Mouse (Mus musculus) A20 (cell line): ENCODE results near the gene Dusp10.
A peak's percentile ranks its signal among the peaks of the same experiment; 100 is the strongest.

Source experiments
- DNase-seq: peaks from one replicate; pipeline ENCODE4 v3.0.0-alpha.2; 2011; ENCODE audit warnings: low read depth, low spot score

Dusp10 gene

DNA sequence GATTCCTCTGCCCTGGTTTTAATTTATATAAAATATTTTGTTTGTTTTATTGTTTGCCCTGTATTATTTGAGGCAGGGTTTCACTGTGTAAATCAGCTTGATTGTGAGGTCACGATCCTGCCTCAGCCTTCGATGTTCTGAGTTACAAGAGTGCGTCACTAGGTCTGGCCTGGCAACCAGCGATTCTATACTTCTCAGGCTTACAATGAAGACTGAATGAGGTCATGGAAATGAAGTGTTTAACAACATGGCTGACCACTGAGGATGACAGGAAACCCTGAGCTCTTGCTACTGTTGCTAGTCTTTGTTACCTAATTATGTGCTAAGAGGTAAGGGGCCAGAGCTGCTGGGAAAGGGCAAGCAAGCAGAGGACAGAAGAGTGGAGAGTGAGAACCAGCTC is at the start of gene Dusp10:
Dusp10 (plus strand) TSS at position 197 of the 400 bp plus-strand sequence.
- no peak for DNase-seq

DNA sequence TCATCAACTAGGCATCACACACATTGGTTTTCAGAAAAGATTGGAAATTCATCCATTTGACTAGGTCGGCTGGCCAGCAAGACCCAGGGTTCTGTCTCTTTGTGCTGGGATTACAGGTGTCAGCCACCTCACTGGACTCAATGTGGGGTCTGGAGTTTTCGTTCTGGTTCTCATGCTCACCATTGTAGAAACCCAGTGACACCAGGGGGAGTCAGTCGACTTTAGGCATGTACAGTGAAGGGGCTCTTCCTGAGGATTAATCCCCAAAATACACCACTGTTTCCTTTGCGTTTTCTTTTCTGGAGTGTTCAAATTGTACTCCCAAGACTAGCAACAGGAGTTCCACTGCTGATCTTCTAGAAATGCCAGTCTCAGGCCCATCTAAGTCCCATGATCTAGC is 47.8 kb upstream of the Dusp10 start:
- DNase-seq: no peak

DNA sequence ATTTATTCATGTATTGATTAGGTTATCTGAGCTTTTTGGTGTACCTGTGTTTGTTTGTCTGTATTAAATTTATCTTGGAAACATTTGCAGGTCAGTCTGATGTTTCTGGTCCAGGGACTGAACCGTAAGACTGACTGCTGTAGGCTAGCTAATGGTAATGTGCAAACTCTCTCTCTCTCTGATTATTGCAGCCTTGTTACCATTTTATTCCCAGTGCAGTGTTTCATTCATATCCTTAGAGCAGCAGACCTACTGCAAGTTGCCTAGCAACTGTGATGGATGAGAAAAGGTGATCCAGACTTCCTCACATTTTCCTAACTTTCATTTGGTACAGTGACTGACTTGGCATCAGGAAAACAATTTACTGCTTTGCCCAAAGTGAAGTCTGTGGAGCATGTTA is 43.8 kb upstream of the Dusp10 start:
- DNase-seq: no peak

DNA sequence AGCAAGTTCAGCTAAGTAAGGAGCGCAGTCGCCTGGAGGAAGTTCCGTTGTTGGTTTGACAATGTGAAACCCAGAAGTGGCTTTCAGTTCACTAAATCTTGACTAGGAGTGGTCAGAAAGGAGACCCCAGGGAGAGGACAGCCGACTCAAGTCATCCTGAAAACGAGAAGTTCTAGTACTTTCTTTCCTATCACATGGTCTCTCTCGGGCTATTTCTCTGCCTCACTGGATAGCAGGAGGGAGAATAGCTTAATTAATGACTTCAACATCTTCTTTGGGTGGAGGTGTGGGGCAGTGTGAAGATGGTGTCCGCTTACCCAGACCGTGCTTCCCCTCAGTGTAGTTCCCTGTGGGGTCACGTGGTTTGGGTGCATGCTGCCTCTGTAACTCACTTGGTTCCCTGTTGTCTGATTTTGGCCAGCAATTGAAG is 33.3 kb upstream of the Dusp10 start:
- peak; percentile 91 for DNase-seq

DNA sequence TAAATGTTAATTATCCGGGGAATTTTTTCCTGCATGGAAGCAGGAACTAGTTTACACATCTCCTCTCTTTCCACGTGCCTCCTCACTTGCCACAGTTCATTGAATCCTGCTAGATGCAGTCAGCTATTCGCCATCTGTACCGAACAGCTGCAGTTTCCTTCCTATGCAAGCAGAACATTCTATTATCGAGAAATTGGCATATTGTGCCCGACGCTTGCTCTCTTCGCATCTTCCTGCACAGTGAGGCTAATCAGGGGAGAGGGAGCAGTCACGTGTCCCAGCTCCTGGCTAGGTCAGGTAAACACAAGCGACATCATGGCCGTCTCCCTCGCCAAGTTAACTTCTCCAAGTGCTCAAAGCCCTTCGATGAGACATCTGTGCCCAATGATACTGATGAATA is 31.0 kb upstream of the Dusp10 start:
- peak; percentile 55 for DNase-seq

DNA sequence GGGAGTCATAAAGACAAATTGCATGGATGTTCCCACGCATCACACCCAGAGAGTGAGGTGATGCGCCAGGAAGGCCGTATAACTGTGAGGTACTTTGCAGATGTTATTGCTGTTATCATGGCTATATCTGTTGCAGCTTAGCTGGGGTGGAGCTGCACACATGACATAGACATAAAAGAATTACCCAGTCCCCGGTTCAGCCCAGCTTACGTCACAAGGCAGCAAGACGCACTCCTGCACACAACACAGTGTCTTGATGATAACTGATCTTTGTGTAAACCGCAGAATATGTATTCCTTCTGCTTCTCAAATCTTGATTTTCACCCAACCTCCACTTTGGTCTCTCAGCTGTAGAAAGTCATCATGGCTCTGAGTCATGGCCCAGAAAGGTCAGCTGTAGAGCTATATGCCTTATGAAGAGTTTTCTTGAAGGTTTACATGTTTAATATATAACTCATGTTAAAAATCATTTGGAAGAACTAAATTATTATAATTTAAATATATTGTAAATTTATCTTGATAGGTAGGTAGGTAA is 25.3 kb upstream of the Dusp10 start:
- no peak for DNase-seq

DNA sequence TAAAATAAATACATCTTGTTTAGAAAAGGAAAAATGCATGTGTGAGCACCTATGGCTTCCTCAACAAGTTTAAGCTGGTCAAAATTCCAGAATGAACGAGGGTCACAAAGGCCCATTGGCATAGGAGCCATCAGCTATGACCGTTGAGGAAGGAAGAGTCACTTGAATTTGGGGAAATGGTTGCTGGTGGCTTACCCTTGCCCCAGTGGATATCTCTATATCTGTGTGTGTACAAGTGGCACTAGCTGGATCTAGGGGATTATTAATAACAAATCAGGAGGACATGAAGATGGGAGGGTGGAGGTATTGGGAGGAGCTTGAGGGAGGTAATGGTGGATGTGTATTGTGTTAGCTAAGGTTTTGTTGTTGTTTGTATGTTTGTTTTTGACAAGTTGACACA is 21.2 kb upstream of the Dusp10 start:
- DNase-seq: no peak

DNA sequence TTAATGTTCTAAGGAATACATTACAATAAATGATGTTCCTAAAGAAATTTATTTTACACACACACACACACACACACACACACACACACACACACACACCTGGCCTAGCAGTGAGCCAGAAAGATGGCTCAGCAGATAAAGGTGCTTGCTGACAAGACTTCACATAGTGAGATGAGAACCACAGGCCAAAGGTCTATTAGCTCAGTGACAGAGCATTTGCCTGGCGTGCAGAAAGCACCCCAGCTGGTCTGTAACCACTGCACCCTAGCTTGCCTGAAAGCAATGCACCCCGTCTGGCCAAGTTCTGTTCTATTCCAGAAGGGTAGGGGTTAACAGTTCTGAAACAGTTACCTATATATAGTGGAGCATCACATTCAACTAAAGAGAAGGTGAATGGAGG is 15.9 kb upstream of the Dusp10 start:
- DNase-seq: no peak

DNA sequence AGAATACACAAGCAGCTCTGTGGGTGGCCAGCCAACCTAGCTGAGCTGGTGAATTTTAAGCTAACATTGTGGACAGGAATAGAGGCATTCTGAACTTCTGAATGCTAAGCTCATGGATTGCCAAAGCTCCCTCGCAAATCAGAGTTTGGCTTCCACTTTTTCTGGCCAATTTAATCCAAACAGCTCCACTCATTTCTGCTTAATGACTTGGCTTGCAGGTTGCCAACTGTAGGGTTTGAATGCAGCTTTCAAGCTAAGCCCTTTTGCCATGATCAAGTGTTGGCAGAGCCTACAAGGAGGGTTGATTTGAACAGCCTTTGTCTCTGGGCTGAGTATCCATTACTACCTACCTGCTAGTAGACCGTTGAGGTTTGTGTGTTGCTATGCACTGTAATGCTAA is 10.6 kb upstream of the Dusp10 start:
- no peak for DNase-seq

DNA sequence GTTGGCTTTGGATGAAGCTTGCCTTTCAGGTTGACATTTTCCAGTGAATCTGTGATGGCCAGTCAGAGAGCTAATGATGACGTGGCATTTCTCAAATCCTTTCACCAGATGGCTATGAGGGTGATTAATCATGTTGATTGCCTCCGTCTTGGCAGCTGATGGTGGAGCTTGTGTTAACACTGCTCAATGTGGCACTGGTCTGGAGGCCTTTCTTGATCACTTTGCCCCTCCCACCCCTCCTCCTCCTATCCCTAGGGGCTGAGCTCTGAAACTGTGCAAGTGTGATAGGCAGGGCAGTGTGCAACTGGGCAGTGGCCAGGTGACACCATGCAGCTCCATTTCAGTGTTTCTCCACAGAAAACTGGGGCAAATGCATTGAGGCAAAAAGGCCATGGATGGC is 8.8 kb upstream of the Dusp10 start:
- no peak for DNase-seq

DNA sequence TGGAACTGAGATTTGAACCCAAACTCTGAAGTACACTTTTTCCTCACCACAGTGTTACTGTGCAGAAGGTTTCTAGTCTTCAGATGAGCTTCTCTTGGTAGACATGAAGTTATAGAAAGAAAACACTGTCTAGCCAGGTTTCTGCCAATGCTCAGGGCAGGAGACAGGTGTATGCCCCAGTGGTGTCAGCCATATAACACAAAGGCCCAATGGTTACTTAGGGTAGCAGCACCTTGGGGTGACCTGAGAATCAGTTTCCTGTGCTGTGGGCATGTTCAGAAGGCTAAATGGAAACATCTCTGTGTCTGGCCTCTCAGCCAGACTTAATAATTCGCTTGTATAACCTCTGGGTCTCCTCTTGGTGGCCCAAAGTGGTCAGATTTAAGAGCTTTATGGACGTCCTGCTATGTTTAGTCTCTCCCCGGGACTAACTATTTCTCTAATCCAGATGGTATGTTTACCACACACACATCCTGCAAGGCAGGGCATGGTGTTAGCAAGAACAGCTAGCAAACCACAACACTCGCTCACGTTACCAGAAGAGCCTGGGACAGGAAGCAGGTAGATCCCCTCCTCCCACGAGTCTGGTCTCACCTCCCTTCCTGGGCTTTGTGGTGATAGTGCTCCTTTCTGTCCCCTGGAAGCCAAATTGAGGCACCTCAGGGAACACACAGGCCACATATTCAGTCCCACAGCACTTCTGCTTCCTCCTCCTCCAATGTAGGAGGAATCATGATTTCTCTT is 7.6 kb upstream of the Dusp10 start:
- DNase-seq: no peak

DNA sequence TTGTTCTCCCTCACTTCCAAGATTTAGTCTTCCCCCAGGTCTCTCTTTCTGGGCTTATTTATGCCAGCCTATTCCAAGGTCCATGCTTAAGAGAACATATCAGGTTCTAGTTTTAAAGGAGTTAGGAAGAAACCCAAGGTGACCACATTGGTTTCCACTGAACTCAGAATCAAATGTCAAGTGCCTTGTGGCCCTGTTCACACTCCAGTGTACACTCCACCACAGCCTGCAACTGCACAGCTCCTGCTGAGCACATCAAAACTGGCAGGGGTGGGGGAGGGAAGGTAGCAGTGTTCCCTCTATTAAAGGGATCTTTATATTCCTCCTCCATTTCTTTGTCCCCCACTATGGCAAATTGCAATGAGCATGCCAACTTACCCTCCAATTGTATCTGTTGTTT is 7.0 kb upstream of the Dusp10 start:
- no peak for DNase-seq

DNA sequence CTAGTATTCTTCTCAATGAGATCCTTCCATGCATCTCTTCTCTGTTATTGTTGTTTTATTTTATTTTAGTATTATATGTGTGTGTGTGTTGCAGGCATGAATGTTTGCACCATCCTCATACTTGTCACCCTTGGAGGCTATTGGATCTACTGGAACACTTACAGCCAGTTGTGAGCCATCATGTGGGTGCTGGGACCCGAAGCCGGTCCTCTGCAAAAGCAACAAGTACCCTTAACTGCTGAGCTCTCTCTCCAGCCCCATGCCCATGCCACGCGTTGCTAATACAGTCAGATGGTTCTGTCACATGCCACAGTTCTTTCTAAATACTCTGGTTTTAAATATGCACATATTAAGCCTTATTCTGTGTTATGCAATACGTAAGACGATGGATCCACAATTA is 1.8 kb upstream of the Dusp10 start:
- DNase-seq: no peak

DNA sequence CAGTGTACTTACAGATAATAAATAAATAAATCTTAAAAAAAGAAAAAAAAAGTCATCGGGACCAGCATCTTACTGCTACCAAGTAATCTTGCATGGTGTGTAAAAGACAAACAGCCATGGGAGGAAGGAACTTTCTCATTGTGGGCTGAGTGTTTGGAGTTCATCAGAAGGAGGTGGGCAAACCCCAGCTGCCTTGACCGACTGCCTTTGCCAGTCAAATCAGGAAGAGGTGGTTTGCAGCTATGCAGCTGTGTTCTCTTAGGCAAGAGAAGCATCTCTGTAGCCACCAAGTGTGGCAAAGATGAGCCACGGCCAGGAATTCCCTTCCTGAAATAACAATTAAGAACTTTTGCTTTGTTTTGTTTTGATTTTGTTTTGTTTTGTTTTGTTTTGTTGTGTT is 989 bp downstream of the Dusp10 start:
- peak; percentile 38 for DNase-seq

DNA sequence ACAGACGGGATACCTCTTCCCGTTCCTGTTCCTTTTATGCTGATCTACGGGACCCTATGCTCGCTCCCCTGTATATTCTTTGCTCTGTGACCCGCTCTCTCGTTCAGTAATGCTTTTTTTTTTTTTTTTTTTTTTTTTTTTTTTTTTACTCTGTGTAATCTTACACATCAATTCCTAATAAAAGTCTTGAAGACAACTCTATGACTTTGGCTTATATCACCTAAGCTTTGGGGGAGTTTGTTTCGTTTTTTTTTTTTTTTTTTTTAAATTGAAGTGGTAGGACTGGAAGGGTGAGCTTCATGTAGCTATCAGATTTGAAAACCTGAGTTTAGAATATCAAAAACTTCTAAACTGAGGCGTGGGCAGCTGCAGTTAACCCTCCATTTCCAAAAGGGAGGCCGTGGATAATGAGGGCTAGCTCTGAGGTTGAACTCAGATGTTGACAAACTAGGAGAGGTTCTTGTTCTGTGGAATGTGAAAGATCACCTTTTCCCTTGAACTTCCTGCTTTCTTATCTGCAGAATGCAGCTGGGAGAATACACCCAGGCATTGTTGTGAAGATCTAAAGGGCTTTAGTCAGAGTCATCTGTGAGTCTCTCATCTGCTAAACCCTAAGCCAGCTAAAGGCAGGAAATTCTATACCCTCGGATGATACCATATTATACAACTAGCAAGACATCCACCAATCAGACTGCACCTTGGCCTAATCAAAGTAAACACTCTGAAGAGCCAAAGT is 3.1 kb downstream of the Dusp10 start:
- DNase-seq: no peak

DNA sequence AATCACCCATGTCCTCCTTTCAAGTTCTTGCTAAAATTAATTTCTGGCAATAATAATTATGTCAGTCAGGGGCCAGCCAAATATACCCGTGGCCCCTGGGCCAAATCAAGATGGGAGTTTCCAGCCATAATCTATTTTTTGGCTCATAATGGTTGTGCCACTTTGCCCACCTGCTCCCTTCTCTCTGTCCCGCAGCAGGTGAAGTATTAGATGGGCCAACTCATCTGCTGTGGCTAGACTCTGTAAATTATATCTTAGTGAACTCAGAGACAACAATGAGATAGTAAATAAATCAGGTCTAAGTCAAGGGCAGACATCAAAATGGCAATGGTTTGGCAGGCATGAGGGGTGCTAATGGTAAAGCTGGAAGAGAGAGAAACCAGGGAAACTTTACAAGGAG is 4.5 kb downstream of the Dusp10 start:
- DNase-seq: peak; percentile 8

DNA sequence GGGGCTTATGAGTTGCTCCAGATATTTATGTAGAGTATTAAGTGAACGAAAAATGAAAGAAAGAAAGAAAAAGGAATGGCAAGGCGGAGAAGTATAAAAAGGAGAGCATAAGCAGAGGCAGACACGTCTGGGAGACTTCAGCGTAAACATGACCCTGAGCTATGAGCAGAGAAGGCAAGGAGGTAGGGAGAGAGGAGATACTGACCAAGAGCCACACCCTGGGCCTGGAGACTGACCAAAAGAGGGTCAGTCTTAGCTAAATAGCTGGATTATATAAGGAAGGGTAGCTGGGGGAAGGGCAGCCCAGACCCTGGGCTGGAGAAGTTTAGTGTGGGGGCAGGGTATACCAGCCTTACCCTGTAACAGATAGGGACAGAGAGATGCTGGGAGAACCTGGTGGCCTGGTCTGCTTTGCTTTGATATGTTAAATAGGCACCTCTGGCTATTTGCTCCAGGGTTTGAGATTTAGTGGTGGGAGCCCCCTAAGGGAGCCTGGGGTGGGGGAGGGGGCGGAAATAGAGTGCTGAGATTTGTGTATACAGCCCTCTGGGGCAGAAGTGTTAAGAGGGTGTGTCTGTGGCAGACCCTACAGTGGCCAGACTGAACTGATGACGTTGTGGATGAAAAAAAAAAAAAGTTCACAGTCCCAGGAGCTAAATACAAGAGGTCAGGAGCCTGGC is 6.1 kb downstream of the Dusp10 start:
- DNase-seq: no peak

DNA sequence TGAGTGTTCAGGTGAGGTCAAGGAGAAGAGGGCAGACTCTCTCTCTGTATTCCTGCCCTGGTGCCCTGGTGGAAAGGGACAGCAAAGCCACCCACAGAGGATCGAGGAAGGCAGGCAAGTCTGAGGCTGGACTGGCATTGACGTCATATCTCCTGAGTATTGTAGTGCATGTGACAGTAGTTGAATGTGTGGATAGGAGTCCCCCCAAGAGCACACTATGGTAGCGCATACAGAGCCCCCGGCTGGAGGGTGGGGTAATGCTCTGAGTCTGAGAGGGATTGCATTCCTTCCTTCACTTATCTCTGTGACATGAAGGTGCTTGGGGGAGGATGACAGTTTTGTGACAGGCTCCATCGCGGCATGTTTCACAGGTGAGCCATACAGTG is 6.6 kb downstream of the Dusp10 start:
- DNase-seq: no peak

DNA sequence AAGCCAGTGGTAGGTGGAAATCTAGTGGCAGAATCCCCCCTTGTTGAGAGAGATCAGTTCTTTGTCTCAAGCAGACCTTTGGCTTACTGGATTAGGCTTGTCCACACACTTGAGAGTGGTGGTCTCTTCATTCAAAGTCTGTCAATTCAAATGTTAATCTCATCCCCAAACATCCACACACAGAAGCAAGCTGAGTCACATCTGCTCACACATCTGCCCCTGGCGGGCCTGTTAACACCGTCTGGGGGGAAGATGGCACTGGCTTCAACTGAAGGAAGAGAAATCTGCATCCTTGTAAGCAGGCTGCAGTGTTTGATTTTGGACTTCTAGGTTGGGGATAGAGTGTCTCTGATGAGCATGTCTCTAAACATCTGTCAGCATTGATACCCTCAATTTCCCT is 10.9 kb downstream of the Dusp10 start:
- DNase-seq: no peak

DNA sequence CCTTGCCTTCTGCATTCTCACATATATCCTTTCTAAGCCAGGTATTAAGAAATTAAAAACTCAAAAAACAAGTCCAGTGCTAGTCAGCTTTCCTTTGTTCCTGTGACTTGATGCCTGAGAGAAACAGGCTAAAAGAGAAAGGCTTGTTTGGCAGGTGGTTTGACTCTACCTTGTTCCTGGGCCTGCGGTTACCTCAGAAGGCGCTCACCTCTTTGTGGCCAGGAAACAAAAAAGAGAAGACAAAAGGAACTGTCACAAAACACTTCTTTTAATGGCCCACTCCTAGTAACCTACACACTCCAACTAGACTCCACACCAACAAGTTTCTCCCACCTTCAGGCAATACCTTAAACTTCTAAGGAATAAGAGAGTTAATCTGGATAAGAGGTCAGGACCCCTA is 11.5 kb downstream of the Dusp10 start:
- DNase-seq: no peak

DNA sequence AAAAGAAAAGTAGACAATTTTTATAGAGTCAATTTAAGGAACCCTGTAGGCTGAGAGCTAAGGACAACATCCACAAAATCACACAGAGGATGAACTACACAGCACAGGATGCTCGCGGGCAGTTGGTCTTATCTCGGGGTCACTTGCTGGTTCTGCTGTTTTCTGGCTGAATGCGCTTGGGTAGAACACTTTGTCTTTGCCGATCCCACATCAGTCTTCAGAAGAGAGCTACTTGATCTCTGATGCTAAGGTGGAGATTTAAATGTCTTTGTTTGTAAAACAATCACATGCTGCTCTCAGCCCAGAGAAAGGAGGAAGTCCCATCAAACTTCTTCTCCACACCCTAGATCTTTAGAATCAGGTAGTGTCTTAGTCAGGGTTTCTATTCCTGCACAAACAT is 12.0 kb downstream of the Dusp10 start:
- DNase-seq: no peak

DNA sequence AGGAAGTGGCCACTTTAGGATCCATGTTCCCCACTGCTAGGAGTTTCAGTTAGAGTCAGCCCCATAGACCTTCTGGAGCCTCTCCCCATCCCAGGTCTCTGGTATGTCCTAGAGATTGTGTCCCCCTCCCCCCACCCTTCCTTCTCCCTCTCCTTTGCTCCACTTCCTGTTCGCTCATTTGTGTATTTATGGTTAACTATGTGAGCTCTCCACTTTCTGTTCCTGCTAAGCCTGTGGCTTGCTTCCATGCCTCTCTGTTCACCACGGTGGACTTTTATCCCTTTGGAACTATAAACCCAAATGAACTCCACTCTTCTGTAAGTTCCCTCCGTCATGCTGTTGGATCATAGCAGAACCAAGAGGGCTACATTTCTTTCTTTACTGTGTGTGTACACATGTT is 13.9 kb downstream of the Dusp10 start:
- DNase-seq: no peak
